Mouse (Mus musculus): ENCODE measurements at regions not wholly inside any gene's neighbourhood (a gene's known extent, or its start where the extent isn't known, plus 50 kb on each side); places are given as distances from the start of the nearest gene placed in this dataset.

DNA sequence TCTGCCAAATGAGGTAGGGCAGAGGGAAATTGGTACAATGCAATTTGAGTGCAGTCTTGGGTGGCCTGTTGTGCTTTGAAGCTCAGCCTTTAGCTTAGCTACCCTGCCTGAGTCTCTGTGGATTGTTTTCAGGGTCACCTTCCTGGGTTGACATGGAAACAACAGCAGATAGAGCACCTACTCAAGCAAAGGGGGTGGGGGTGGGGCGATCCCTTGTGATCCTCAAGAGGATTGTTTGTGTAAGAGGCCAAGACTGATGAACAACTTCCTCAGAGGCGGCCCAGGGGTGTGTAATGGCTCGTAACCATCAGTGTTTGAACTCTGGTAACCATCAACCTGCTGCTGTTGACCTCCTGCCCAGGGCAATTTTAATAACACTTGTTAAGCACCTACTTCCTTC is 187.8 kb upstream of the Tle4 start:
- 7% methylated on average over 3 of the region's 3 CpGs for WGBS
- no peak overlapping the region for H3K27ac ChIP-seq (ENCODE audit: low read depth, low read length)
- no peak overlapping the region for H3K4me2 ChIP-seq (replicated peaks; ENCODE audit: low read depth, low read length)
- H3K36me3 ChIP-seq (ENCODE audit: control insufficient read depth, insufficient read depth, low read length): no peaks in the 10 kb centered on the region
- H3K9ac ChIP-seq (ENCODE audit: low read depth, low read length): no peak overlapping the region
- H3K27me3 ChIP-seq (ENCODE audit: control insufficient read depth, insufficient read depth, low read length): peaks cover 8% of the 10 kb centered on the region; the same call in 1 of the 2 replicates
- H3K4me1 ChIP-seq (ENCODE audit: control insufficient read depth, insufficient read depth, low read length): no peaks in the 10 kb centered on the region
- no peaks in the 10 kb centered on the region for H3K9me3 ChIP-seq (ENCODE audit: control insufficient read depth, low read length)
- ATAC-seq (ENCODE audit: low FRiP score, low TSS enrichment): peak; percentile 96
- no peak overlapping the region for H3K4me3 ChIP-seq (ENCODE audit: low read length)

DNA sequence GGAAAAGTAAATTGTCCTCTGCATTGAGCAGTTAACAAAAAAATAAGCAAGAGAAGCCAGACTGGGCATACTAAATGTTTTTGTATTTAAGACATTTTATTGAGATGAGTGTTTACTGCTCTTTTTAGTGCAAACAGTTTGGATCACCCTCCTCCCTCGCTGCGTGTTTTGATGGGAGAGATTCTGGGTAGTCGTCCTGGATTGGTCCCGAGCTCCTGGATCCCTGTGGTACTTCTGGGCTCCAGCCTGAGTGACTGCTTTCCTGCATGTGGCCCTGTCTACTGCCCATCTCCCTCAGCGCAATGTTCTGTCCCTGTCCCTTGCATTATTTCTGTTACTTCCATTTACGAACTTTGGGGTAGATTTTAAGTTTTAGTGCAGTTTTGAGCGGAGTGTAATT is 179.9 kb upstream of the Tle4 start:
- 35% methylated on average over 7 of the region's 7 CpGs for WGBS
- H3K36me3 ChIP-seq (ENCODE audit: control insufficient read depth, insufficient read depth, low read length): no peaks in the 10 kb centered on the region
- H3K4me3 ChIP-seq (ENCODE audit: low read length): no peak overlapping the region
- no peak overlapping the region for H3K9ac ChIP-seq (ENCODE audit: low read depth, low read length)
- no peak overlapping the region for H3K27ac ChIP-seq (ENCODE audit: low read depth, low read length)
- H3K4me1 ChIP-seq (ENCODE audit: control insufficient read depth, insufficient read depth, low read length): no peaks in the 10 kb centered on the region
- no peaks in the 10 kb centered on the region; the same call in 1 of the 2 replicates for H3K9me3 ChIP-seq (ENCODE audit: control insufficient read depth, low read length)
- 0 out of 2 replicates have a peak, but pooled peaks cover 3% of the 10 kb centered on the region for H3K27me3 ChIP-seq (ENCODE audit: control insufficient read depth, insufficient read depth, low read length)
- peak overlapping the region; percentile 21; the same call in 1 of the 2 replicates for H3K4me2 ChIP-seq (replicated peaks; ENCODE audit: low read depth, low read length)
- ATAC-seq (ENCODE audit: low FRiP score, low TSS enrichment): no peak

DNA sequence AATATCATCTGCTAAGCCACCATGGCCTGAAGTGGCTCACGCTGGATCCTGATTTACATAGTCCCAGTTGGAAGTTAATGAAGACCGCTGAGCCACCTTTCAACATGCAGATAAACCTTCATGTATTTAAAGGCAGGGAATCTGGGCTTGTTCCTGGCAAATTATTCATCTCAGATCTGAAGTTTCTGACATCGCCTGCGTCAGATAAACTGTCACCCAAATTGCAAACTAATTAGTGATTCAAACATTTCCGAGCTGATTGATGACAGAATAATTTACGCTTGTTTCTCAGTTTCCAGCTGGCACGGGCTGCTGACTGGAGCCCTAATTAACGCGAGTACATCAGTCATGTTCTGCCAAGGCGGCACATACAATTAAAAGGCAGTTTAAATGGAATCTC is 179.3 kb upstream of the Tle4 start:
- H3K4me2 ChIP-seq (replicated peaks; ENCODE audit: low read depth, low read length): peak overlapping the region; percentile 21; the same call in 1 of the 2 replicates

DNA sequence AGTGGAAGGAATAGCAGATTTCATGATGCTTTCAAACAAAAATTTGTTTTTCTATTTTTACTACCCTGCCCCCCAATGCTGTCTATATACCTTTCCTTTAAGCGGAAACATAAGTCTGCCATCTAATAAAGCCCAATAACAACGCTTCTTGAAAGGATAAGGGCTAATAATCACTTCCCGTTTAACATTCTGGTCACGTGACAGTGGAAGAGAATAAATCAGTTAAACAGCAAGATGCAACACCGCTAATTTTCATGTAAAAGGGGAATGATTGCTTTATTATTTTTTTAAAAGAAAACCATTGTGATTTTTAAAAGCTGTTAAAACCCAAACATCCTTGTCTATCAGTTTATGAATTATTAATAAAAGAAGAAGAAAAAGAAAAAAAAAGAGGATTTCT is 178.9 kb upstream of the Tle4 start:
- Histone ChIP-seq H3K4me1 (ENCODE audit: control insufficient read depth, insufficient read depth, low read length) (no peaks in the 10 kb centered on the region), H3K36me3 (ENCODE audit: control insufficient read depth, insufficient read depth, low read length) (no peaks in the 10 kb centered on the region), H3K4me3 (ENCODE audit: low read length) (no peak overlapping the region), H3K27me3 (ENCODE audit: control insufficient read depth, insufficient read depth, low read length) (0 out of 2 replicates have a peak, but pooled peaks cover 3% of the 10 kb centered on the region), H3K27ac (ENCODE audit: low read depth, low read length) (no peak overlapping the region), H3K9ac (ENCODE audit: low read depth, low read length) (no peak overlapping the region), H3K9me3 (ENCODE audit: control insufficient read depth, low read length) (no peaks in the 10 kb centered on the region; the same call in 1 of the 2 replicates), H3K4me2 (replicated peaks; ENCODE audit: low read depth, low read length) (no peak overlapping the region)
- no peak for ATAC-seq (ENCODE audit: low FRiP score, low TSS enrichment)
- WGBS: 68% methylated on average over 5 of the region's 5 CpGs

More for the DNA sequence above, 179.3 kb upstream of the Tle4 start:
- Histone ChIP-seq H3K27ac (ENCODE audit: low read depth, low read length) (no peak overlapping the region), H3K9ac (ENCODE audit: low read depth, low read length) (no peak overlapping the region), H3K9me3 (ENCODE audit: control insufficient read depth, low read length) (no peaks in the 10 kb centered on the region; the same call in 1 of the 2 replicates), H3K4me1 (ENCODE audit: control insufficient read depth, insufficient read depth, low read length) (no peaks in the 10 kb centered on the region), H3K27me3 (ENCODE audit: control insufficient read depth, insufficient read depth, low read length) (0 out of 2 replicates have a peak, but pooled peaks cover 3% of the 10 kb centered on the region), H3K36me3 (ENCODE audit: control insufficient read depth, insufficient read depth, low read length) (no peaks in the 10 kb centered on the region), H3K4me3 (ENCODE audit: low read length) (peak overlapping the region; percentile 6; the same call in 1 of the 2 replicates)
- ATAC-seq (ENCODE audit: low FRiP score, low TSS enrichment): no peak
- WGBS: 5% methylated on average over 10 of the region's 10 CpGs

DNA sequence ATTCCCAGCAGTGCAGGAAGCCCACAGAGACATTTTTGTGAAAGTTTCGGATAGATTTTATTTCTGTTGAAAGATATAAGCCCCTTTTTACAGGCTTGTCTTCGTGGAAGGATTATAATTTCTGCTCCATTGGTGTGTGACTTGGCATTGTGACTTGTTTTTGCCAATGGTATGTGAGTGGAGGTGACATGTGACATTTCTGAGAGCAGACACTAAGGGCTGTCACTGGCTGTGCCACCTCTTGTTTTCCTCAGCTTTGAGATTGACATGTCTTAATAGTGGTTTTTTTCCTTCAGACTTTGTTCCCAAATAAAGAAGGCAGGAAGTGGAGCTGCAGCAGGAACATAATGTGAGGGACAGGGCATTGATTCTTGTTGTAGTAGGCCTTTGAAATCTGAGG is 174.9 kb upstream of the Tle4 start:
- H3K36me3 ChIP-seq (ENCODE audit: control insufficient read depth, insufficient read depth, low read length): no peaks in the 10 kb centered on the region
- H3K4me3 ChIP-seq (ENCODE audit: low read length): no peak overlapping the region
- 68% methylated on average over 2 of the region's 2 CpGs for WGBS
- H3K9ac ChIP-seq (ENCODE audit: low read depth, low read length): no peak overlapping the region
- no peak for ATAC-seq (ENCODE audit: low FRiP score, low TSS enrichment)
- no peaks in the 10 kb centered on the region for H3K4me1 ChIP-seq (ENCODE audit: control insufficient read depth, insufficient read depth, low read length)
- H3K27me3 ChIP-seq (ENCODE audit: control insufficient read depth, insufficient read depth, low read length): 0 out of 2 replicates have a peak, but pooled peaks cover 2% of the 10 kb centered on the region
- H3K9me3 ChIP-seq (ENCODE audit: control insufficient read depth, low read length): no peaks in the 10 kb centered on the region; the same call in 1 of the 2 replicates
- no peak overlapping the region for H3K4me2 ChIP-seq (replicated peaks; ENCODE audit: low read depth, low read length)
- H3K27ac ChIP-seq (ENCODE audit: low read depth, low read length): no peak overlapping the region

DNA sequence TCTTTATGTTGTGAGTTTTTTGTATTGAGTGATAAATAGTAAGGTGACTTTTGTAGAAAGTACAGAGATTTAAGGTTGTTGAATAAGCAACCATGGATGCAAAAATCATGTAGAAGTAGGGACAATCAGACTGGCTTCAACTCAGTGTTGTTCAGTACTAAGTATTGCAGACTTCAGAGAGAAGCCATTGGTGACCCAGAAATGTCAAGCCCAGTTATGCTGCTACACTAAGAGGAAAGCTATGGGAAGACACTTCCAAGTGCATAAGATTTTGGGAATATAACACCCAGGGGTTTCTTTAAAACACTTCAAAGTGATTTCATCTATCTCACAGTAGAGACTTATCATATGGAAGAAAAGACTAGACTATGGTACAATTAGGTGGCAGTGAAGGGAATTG is 154.8 kb upstream of the Tle4 start:
- H3K36me3 ChIP-seq (ENCODE audit: control insufficient read depth, insufficient read depth, low read length): no peaks in the 10 kb centered on the region
- H3K9ac ChIP-seq (ENCODE audit: low read depth, low read length): no peak overlapping the region
- no peak overlapping the region for H3K4me3 ChIP-seq (ENCODE audit: low read length)
- H3K27ac ChIP-seq (ENCODE audit: low read depth, low read length): no peak overlapping the region
- no peaks in the 10 kb centered on the region for H3K9me3 ChIP-seq (ENCODE audit: control insufficient read depth, low read length)
- no peaks in the 10 kb centered on the region for H3K4me1 ChIP-seq (ENCODE audit: control insufficient read depth, insufficient read depth, low read length)
- no peak overlapping the region for H3K4me2 ChIP-seq (replicated peaks; ENCODE audit: low read depth, low read length)
- no peaks in the 10 kb centered on the region for H3K27me3 ChIP-seq (ENCODE audit: control insufficient read depth, insufficient read depth, low read length)
- ATAC-seq (ENCODE audit: low FRiP score, low TSS enrichment): no peak

DNA sequence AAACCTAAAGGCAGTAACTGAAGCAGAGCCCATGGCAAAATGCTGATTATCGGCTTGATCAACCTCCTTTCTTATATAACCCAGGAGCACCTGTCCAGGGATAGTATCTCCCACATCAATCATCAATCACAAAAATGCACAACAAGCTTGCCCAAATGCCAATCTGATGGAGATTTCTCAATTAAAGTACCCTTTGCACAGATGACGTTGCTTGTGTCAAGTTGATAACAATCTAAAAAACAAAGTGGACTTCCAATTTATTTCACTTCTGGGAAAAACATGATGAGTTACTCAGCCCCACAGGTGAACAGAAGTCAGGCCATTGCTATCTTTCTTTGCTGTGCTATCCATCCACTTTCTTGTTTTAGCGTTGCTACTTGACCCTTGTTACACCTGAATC is 144.5 kb upstream of the Tle4 start:
- 82% methylated on average over 3 of the region's 3 CpGs for WGBS
- H3K4me2 ChIP-seq (replicated peaks; ENCODE audit: low read depth, low read length): no peak overlapping the region
- H3K36me3 ChIP-seq (ENCODE audit: control insufficient read depth, insufficient read depth, low read length): no peaks in the 10 kb centered on the region
- H3K4me3 ChIP-seq (ENCODE audit: low read length): no peak overlapping the region
- ATAC-seq (ENCODE audit: low FRiP score, low TSS enrichment): no peak
- H3K27me3 ChIP-seq (ENCODE audit: control insufficient read depth, insufficient read depth, low read length): no peaks in the 10 kb centered on the region
- H3K27ac ChIP-seq (ENCODE audit: low read depth, low read length): no peak overlapping the region
- H3K4me1 ChIP-seq (ENCODE audit: control insufficient read depth, insufficient read depth, low read length): no peaks in the 10 kb centered on the region
- no peaks in the 10 kb centered on the region for H3K9me3 ChIP-seq (ENCODE audit: control insufficient read depth, low read length)
- no peak overlapping the region for H3K9ac ChIP-seq (ENCODE audit: low read depth, low read length)

DNA sequence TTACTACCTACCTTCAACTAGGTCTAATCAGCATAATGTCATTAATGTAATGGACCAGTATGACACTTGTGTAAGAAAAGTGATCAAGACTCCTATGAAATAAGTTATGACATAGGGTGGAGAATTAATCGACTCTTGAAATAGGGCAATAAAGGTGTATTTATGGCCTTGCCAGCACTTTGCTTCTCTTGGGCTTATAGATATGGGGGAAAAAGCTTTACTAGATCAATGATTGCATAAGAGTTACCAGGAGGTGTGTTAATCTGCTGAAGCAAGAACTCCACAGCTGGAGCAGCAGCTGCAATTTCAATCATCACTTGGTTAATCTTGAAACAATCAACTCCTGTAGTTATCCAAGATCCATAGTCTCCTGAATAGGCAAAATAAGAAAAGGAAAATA is 143.1 kb upstream of the Tle4 start:
- Histone ChIP-seq H3K4me1 (ENCODE audit: control insufficient read depth, insufficient read depth, low read length) (no peaks in the 10 kb centered on the region), H3K27ac (ENCODE audit: low read depth, low read length) (no peak overlapping the region), H3K9me3 (ENCODE audit: control insufficient read depth, low read length) (no peaks in the 10 kb centered on the region), H3K9ac (ENCODE audit: low read depth, low read length) (no peak overlapping the region), H3K27me3 (ENCODE audit: control insufficient read depth, insufficient read depth, low read length) (no peaks in the 10 kb centered on the region), H3K36me3 (ENCODE audit: control insufficient read depth, insufficient read depth, low read length) (no peaks in the 10 kb centered on the region), H3K4me2 (replicated peaks; ENCODE audit: low read depth, low read length) (no peak overlapping the region), H3K4me3 (ENCODE audit: low read length) (no peak overlapping the region)
- ATAC-seq (ENCODE audit: low FRiP score, low TSS enrichment): no peak
- WGBS: 98% methylated on average over 1 of the region's 1 CpGs

DNA sequence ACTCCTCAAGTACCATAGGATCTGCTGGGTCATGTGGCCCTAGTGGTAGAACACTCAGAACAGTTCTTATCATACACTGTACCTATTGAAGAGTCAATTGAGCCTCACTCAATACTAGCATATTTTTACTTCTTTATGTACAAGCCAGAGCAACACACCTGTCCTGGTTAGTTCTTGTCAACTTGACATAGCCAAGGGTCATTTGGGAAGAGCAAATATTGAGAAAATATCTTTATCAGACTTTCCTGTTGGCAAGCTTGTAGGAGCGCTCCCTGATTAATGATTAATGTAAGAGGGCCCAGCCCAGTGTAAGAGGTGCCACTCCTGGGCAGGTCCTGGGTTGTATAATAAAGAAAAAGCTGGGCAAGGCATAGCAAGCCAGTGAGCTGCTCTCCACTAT is 142.3 kb upstream of the Tle4 start:
- 89% methylated on average over 1 of the region's 1 CpGs for WGBS
- Histone ChIP-seq H3K36me3 (ENCODE audit: control insufficient read depth, insufficient read depth, low read length) (no peaks in the 10 kb centered on the region), H3K9me3 (ENCODE audit: control insufficient read depth, low read length) (no peaks in the 10 kb centered on the region), H3K4me1 (ENCODE audit: control insufficient read depth, insufficient read depth, low read length) (no peaks in the 10 kb centered on the region), H3K27me3 (ENCODE audit: control insufficient read depth, insufficient read depth, low read length) (no peaks in the 10 kb centered on the region), H3K4me3 (ENCODE audit: low read length) (no peak overlapping the region), H3K27ac (ENCODE audit: low read depth, low read length) (no peak overlapping the region), H3K9ac (ENCODE audit: low read depth, low read length) (no peak overlapping the region), H3K4me2 (replicated peaks; ENCODE audit: low read depth, low read length) (no peak overlapping the region)
- no peak for ATAC-seq (ENCODE audit: low FRiP score, low TSS enrichment)
